Mouse (Mus musculus): Measurements from ENCODE around the gene Abcc9. TPM values are rescaled to one million over a fixed set of nuclear protein-coding genes. Genes with fewer than 3 reads are reported as not detected.

The Abcc9 gene
- polyA plus RNA-seq, 1 experiment from 2014 or later: 1.1 TPM

DNA sequence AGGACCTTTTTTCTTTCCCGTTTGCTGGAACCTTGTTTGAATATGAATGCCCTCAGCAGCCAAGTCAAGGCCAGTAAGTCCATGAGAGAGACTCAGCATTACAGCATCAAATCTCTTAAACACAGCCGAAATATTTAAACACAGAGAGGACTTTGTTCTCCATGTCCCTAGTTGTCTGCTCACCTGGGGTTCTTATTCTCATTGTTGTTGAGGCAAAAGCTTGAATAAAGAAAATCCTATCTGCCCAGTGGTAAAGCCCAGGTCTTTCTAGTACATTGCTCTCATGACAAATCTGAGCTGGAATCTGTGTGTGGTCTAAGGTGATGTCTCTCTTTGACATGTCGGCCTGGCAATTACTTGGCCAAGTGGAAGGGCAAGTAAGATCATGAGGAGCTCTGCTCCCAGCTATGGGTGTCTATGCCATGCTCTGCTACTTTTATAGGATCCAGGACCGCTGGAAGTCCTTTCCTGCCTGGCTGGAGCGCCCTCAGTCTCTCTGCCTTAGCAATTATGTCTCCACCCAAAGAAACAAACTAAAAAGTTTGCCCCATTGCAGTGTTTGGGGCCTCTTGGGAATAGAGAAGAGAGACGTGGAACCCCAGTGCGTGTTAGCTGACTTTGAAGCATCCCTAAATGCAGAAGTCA, 133.3 kb downstream of the Abcc9 start:
- H3K4me2 ChIP-seq: no peak overlapping the region
- no peak overlapping the region for H3K4me3 ChIP-seq (replicated peaks)
- peaks cover 22% of the 10 kb centered on the region for H3K4me1 ChIP-seq (replicated peaks)
- H3K36me3 ChIP-seq: no peaks in the 10 kb centered on the region
- H3K27me3 ChIP-seq: peaks cover 45% of the 10 kb centered on the region
- H3K27ac ChIP-seq: no peak overlapping the region
- 33% methylated on average over 7 of the region's 7 CpGs for WGBS (ENCODE audit: insufficient replicate concordance)
- ATAC-seq (ENCODE audit: low read depth) (no peak), DNase-seq (no peak)
- no peaks in the 10 kb centered on the region for H3K9me3 ChIP-seq (replicated peaks)
- no peak overlapping the region for H3K9ac ChIP-seq

DNA sequence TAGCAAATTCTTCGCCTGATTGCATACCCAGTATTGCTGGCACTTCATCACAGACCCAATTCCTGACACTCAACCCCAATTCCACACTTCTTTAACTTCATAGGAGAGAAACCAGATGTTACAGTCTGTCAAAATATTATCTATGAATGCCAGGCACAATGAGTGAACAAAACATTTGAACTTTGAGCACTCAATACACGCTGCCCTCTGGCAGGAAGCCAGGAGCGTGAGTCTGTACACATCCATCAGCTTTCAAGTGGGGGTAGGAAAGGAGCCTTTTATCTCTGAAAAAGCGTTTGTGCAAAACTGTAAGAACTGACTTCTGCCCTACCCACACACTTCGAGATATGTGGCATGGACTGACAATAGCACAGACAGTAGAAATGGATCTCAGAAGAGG, 134.7 kb downstream of the Abcc9 start:
- H3K4me3 ChIP-seq (replicated peaks): no peak overlapping the region
- DNase-seq (peak; percentile 3), ATAC-seq (ENCODE audit: low read depth) (peak; percentile 51)
- peaks cover 22% of the 10 kb centered on the region for H3K4me1 ChIP-seq (replicated peaks)
- no peaks in the 10 kb centered on the region for H3K36me3 ChIP-seq
- no peaks in the 10 kb centered on the region for H3K9me3 ChIP-seq (replicated peaks)
- H3K27me3 ChIP-seq: peaks cover 38% of the 10 kb centered on the region
- H3K27ac ChIP-seq: no peak overlapping the region
- no peak overlapping the region for H3K9ac ChIP-seq
- H3K4me2 ChIP-seq: no peak overlapping the region
- 16% methylated on average over 5 of the region's 5 CpGs for WGBS (ENCODE audit: insufficient replicate concordance)

DNA sequence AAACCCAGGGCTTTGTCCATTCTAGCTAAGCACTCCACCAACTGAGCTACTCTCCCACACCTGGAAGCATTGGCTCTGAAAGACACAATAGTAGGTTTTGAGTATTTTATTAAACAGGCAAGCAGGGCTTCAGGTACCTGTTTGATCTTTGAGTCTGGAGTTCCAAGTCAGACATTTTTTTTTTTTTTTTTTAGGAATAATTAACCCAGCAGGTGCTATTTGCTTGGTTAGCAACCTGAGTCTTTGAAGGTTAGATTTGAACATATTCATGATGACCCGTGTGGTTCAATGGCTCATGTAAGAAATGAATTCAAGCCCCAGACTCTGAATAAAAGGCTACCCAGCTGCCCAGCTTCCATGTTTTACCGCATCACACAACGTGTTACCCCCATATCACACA, 137.4 kb downstream of the Abcc9 start:
- Histone ChIP-seq H3K4me1 (replicated peaks) (peaks cover 8% of the 10 kb centered on the region; the same call in 1 of the 2 replicates), H3K36me3 (no peaks in the 10 kb centered on the region), H3K27ac (no peak overlapping the region), H3K9me3 (replicated peaks) (no peaks in the 10 kb centered on the region), H3K4me3 (replicated peaks) (no peak overlapping the region), H3K27me3 (peaks cover 11% of the 10 kb centered on the region), H3K9ac (no peak overlapping the region), H3K4me2 (no peak overlapping the region)
- WGBS (ENCODE audit: insufficient replicate concordance): 71% methylated on average over 3 of the region's 3 CpGs
- DNase-seq (no peak), ATAC-seq (ENCODE audit: low read depth) (no peak)

DNA sequence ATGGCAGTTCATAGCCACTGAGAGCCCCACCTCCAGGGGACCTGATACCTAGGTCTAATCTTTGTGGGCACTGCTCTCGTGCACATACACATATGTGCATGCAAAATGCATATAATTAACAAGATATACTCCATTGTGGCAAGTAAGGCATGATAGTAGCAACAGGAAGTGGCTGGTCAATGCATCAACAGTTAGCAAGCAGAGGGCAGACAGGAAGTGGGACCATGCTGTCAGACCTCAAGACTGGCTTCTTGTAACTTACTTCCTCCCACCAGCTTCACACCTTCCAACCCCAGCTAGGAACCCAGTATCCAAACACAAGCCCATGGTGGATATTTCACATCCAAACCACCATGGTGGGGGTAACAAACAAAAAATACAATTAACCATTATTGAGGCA, 141.0 kb downstream of the Abcc9 start:
- H3K4me1 ChIP-seq (replicated peaks): no peaks in the 10 kb centered on the region
- no peaks in the 10 kb centered on the region for H3K36me3 ChIP-seq
- no peak overlapping the region for H3K4me2 ChIP-seq
- WGBS (ENCODE audit: insufficient replicate concordance): 26% methylated on average over 1 of the region's 1 CpGs
- H3K27me3 ChIP-seq: no peaks in the 10 kb centered on the region
- no peak overlapping the region for H3K9ac ChIP-seq
- no peak for ATAC-seq (ENCODE audit: low read depth)
- no peaks in the 10 kb centered on the region for H3K9me3 ChIP-seq (replicated peaks)
- DNase-seq: no peak
- H3K27ac ChIP-seq: no peak overlapping the region
- no peak overlapping the region for H3K4me3 ChIP-seq (replicated peaks)

DNA sequence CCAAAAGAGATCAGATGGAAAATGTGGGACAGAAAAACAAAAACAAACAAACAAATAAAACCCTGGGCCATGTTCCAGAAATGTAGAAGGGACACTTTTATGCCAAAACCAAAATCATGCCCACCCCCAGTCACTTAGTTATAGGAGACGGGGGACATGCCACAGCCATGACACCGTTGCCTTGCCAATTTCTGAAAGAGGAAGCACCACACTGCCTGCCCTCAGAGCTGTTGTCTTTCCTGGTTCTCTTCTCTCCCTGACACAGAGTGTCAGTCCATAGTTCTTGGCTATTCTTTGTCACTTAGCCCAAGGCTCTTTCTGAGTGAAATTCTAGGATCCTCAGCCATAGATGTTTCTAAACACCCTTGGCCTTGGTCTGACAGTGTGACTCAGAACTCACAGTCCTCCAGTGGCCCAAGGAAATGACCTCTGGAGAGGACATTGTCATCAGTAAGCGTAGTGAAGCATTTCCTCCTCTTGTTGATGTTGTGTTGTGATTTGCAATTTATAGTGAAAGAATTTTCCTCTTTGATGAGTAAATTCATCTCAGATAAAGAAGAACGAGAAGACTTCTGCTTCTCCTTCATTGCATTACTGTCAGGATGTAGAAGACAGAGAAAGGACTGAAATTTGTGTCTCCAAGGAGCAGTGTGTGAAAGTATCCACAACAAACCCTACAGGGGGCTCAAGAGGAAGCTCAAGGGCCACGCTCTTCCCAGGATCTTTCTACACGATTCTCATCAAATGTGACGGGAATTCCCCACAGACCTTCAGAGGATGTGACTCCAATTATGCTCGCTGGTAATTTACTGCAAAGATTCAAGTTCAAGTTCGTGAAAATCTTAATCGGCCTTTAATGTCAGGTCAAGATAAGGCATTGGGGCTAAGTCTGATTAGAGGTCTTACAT, 143.1 kb downstream of the Abcc9 start:
- H3K9me3 ChIP-seq (replicated peaks): no peaks in the 10 kb centered on the region
- H3K4me1 ChIP-seq (replicated peaks): no peaks in the 10 kb centered on the region
- H3K9ac ChIP-seq: no peak overlapping the region
- no peaks in the 10 kb centered on the region for H3K27me3 ChIP-seq
- DNase-seq (no peak), ATAC-seq (ENCODE audit: low read depth) (no peak)
- H3K4me3 ChIP-seq (replicated peaks): no peak overlapping the region
- H3K27ac ChIP-seq: no peak overlapping the region
- no peaks in the 10 kb centered on the region for H3K36me3 ChIP-seq
- H3K4me2 ChIP-seq: no peak overlapping the region
- WGBS (ENCODE audit: insufficient replicate concordance): 58% methylated on average over 10 of the region's 10 CpGs

DNA sequence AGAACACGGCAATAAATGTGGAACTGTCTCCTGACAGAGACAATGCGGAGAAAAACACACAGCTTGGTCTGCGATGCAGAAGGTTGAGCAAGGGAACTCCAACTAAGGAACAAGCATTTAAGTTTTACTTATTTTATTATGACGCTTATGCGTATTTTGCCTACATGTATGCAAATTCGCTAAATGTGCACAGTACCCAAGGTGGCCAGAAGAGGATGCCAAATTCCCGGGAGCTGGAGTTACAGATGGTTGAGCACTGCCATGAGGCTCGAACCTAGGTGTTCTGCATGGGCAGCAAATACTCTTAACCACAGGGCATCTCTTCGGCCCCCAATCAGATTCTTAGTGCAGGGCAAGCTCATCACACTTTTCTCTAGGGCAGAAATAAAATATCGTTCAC, 144.0 kb downstream of the Abcc9 start:
- Histone ChIP-seq H3K9ac (no peak overlapping the region), H3K27me3 (no peaks in the 10 kb centered on the region), H3K36me3 (no peaks in the 10 kb centered on the region), H3K9me3 (replicated peaks) (no peaks in the 10 kb centered on the region), H3K27ac (no peak overlapping the region), H3K4me1 (replicated peaks) (no peaks in the 10 kb centered on the region), H3K4me2 (no peak overlapping the region), H3K4me3 (replicated peaks) (no peak overlapping the region)
- DNase-seq (no peak), ATAC-seq (ENCODE audit: low read depth) (no peak)
- 71% methylated on average over 10 of the region's 10 CpGs for WGBS (ENCODE audit: insufficient replicate concordance)

DNA sequence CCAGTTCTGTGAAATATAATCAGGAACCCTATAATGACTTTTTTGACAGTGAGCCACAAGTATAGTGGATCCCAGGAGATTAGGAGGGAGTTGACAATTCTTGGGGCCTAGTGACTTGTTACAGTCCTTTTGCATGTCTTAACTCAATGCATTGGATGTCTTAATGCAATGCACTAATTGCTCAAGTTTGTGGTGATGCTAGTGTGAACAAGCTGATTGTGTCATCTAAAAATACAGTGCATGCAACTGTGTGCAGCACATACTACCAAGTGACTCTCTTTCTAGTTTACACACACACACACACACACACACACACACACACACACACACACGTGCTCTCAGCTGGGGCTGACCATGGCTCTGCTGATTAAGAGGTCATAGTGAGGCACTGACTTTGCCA, 146.1 kb downstream of the Abcc9 start:
- Histone ChIP-seq H3K4me2 (no peak overlapping the region), H3K27ac (no peak overlapping the region), H3K9me3 (replicated peaks) (no peaks in the 10 kb centered on the region), H3K9ac (no peak overlapping the region), H3K4me3 (replicated peaks) (no peak overlapping the region), H3K36me3 (no peaks in the 10 kb centered on the region), H3K27me3 (no peaks in the 10 kb centered on the region), H3K4me1 (replicated peaks) (no peaks in the 10 kb centered on the region)
- ATAC-seq (ENCODE audit: low read depth) (no peak), DNase-seq (no peak)
- WGBS (ENCODE audit: insufficient replicate concordance): 48% methylated on average over 1 of the region's 1 CpGs

DNA sequence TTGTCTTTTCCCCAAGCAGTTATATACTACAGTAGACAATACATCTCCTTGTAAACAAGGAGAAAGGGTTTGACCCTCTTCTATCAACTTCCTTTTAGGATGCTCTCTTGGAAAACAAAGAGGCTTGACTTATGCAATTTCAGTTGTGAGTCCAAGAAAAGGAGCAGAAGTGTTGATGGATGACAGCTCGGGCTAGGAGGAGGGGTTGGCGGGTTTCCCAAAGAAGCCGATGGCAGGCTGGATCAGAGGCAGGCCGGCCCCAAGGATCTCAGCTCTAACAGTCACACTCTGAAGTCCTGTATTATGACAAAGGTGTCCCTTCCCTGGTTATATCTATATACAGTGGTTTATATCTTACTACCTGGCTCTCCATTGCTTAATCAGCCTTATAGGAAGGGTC, 150.6 kb downstream of the Abcc9 start:
- H3K9ac ChIP-seq: no peak overlapping the region
- no peaks in the 10 kb centered on the region for H3K9me3 ChIP-seq (replicated peaks)
- ATAC-seq (ENCODE audit: low read depth) (no peak), DNase-seq (no peak)
- no peak overlapping the region for H3K27ac ChIP-seq
- WGBS (ENCODE audit: insufficient replicate concordance): 71% methylated on average over 4 of the region's 4 CpGs
- no peaks in the 10 kb centered on the region for H3K36me3 ChIP-seq
- no peak overlapping the region for H3K4me2 ChIP-seq
- H3K4me3 ChIP-seq (replicated peaks): no peak overlapping the region
- no peaks in the 10 kb centered on the region for H3K27me3 ChIP-seq
- no peaks in the 10 kb centered on the region for H3K4me1 ChIP-seq (replicated peaks)

DNA sequence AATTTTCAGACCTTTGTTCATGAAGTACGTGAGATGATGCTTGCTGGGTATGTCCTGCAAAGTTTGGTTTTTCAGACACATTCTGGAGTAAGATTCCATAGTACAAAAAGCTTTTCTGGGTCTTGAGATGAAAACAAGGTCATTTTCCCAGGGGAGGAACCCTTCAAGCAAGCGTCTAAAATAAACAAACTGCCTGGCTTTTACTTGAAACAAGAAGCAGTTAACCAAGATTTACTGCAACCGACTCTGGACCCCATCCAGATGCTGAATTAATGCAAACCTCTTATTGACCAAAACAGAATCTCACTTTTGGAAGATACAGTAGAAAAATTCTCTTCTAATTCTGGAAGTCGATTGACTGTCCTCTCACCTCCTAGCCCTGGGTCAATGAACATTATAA, 151.2 kb downstream of the Abcc9 start:
- Histone ChIP-seq H3K4me3 (replicated peaks) (no peak overlapping the region), H3K36me3 (no peaks in the 10 kb centered on the region), H3K9me3 (replicated peaks) (no peaks in the 10 kb centered on the region), H3K9ac (no peak overlapping the region), H3K27me3 (no peaks in the 10 kb centered on the region), H3K27ac (no peak overlapping the region), H3K4me2 (no peak overlapping the region), H3K4me1 (replicated peaks) (no peaks in the 10 kb centered on the region)
- WGBS (ENCODE audit: insufficient replicate concordance): 51% methylated on average over 4 of the region's 4 CpGs
- DNase-seq (no peak), ATAC-seq (ENCODE audit: low read depth) (no peak)

DNA sequence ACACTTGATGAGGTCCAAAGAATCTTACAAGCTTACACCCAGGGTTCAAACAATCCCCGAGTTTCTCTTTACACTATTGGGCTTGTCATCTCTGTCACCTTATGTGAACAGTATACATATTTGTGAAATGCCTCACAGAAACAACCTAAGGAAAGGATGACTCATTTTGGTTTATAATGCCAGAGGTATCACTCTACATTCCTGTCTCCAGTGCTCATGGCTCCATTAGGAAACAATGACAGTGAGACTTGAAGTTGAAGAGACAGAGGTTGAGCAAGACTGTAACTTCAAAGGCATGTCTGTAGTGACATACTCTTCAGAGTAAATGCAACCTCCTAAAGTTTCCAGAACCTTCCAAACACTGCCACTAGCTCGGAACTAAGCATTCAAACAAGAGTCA, 153.7 kb downstream of the Abcc9 start:
- Histone ChIP-seq H3K9me3 (replicated peaks) (no peaks in the 10 kb centered on the region), H3K4me2 (no peak overlapping the region), H3K36me3 (no peaks in the 10 kb centered on the region), H3K4me1 (replicated peaks) (no peaks in the 10 kb centered on the region), H3K4me3 (replicated peaks) (no peak overlapping the region), H3K9ac (no peak overlapping the region), H3K27me3 (no peaks in the 10 kb centered on the region), H3K27ac (no peak overlapping the region)
- ATAC-seq (ENCODE audit: low read depth) (no peak), DNase-seq (no peak)
- whole genome bisulfite sequencing (ENCODE audit: insufficient replicate concordance): 51% methylated on average over 2 of the region's 2 CpGs

DNA sequence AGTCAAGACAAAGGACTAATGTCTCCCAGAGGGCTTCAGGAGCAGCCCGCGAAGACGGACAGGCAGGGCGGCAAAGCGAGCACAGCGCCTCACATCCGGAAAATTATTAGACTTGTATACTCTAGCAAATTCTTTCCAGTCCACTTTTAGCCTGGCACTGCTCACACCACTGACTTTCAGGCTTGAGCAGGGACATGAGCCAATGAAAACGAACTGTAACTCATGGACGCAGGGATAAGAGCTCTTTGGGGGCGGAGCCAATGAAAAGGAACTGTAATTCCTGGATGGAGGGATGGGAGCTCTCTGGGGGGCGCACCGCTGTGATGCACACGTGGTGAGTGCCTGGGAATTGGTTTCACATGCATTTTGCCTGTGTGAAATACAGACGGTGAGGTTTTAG, 157.0 kb downstream of the Abcc9 start:
- Histone ChIP-seq H3K9me3 (replicated peaks) (no peaks in the 10 kb centered on the region), H3K27me3 (no peaks in the 10 kb centered on the region), H3K4me3 (replicated peaks) (no peak overlapping the region), H3K4me2 (no peak overlapping the region), H3K27ac (no peak overlapping the region), H3K36me3 (no peaks in the 10 kb centered on the region), H3K4me1 (replicated peaks) (no peaks in the 10 kb centered on the region), H3K9ac (no peak overlapping the region)
- ATAC-seq (ENCODE audit: low read depth) (no peak), DNase-seq (no peak)
- WGBS (ENCODE audit: insufficient replicate concordance): 50% methylated on average over 14 of the region's 14 CpGs

DNA sequence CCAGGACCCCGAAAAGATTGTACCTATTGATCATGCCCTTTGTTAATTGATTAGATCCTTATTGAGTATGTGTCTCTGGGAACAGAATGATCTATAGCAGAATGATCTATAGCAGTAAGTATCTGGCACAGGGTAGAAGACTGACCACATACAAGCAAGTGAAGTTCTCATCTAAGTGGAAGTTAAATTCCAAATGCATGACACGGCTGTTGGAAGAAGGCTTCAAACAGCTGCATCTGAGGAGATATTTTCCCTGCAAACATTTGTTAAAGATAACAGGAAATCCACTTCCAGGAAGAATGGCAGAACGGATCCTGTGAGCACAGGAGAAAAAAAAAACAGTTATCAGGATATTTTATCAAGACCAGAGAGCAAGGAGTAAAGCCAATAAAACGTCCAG, 158.5 kb downstream of the Abcc9 start:
- ATAC-seq (ENCODE audit: low read depth) (no peak), DNase-seq (no peak)
- H3K9me3 ChIP-seq (replicated peaks): no peaks in the 10 kb centered on the region
- H3K36me3 ChIP-seq: no peaks in the 10 kb centered on the region
- no peak overlapping the region for H3K27ac ChIP-seq
- H3K4me3 ChIP-seq (replicated peaks): no peak overlapping the region
- no peaks in the 10 kb centered on the region for H3K4me1 ChIP-seq (replicated peaks)
- no peak overlapping the region for H3K9ac ChIP-seq
- WGBS (ENCODE audit: insufficient replicate concordance): 41% methylated on average over 4 of the region's 4 CpGs
- H3K27me3 ChIP-seq: no peaks in the 10 kb centered on the region
- no peak overlapping the region for H3K4me2 ChIP-seq

Measured in liver, embryonic 13.5 days (tissue).